Mouse (Mus musculus) kidney, adult 2 months (tissue): Measurements from ENCODE around the gene Slc44a5. TPM values are rescaled to one million over a fixed set of nuclear protein-coding genes. Genes with fewer than 3 reads are reported as not detected.

Experiments
- DNase-seq: peaks from one replicate; pipeline ENCODE4 v3.0.0; 2021
- H3K27ac ChIP-seq: fragments of 200-500 bp; 2 replicates; pipeline ENCODE4 v1.5.1; 2012; ENCODE audit warnings: low read depth, low read length, control low read depth, inconsistent platforms; ENCODE audit not compliant: insufficient read depth
- H3K27me3 ChIP-seq: fragments of 200-500 bp; replicated peaks from 2 replicates; pipeline ENCODE4 v1.6.1; 2012; ENCODE audit warnings: mild to moderate bottlenecking, moderate library complexity, low read length, inconsistent platforms; ENCODE audit not compliant: control insufficient read depth, insufficient read depth
- H3K36me3 ChIP-seq: fragments of 200-500 bp; 2 replicates; pipeline ENCODE4 v1.6.1; 2012; ENCODE audit warnings: mild to moderate bottlenecking, moderate library complexity, low read length, inconsistent platforms; ENCODE audit not compliant: control insufficient read depth, insufficient read depth
- H3K4me1 ChIP-seq: fragments of 200-500 bp; 2 replicates; pipeline ENCODE4 v1.6.1; 2011; ENCODE audit warnings: low read length; ENCODE audit not compliant: control insufficient read depth, insufficient read depth
- H3K4me3 ChIP-seq: fragments of 200-500 bp; 2 replicates; pipeline ENCODE4 v1.5.1; 2011; ENCODE audit warnings: mild to moderate bottlenecking, low read depth, low read length, control low read depth; ENCODE audit not compliant: insufficient read depth
- CTCF ChIP-seq: fragments of 200-500 bp; conservative IDR thresholded peaks from 2 replicates; pipeline ENCODE4 v1.5.1; 2011; ENCODE audit warnings: low read depth, mild to moderate bottlenecking, control low read depth, low read length, moderate library complexity, mixed read lengths; ENCODE audit not compliant: insufficient read depth, insufficient read length
- POLR2A ChIP-seq: fragments of 200-500 bp; IDR thresholded peaks from one replicate; pipeline ENCODE4 v1.6.1; 2011; ENCODE audit warnings: low read depth, low read length, control low read depth
- WGBS: fragments of 180-500 bp; shearing (Covaris S2); methylation state at CpG from one replicate; pipeline ENCODE4 v1.1.7; 2018; 5-methylcytosine and 5-hydroxymethylcytosine counted together
- polyA plus RNA-seq: library from polyadenylated mRNA; depleted of rRNA; stranded (reverse); fragments of >200 nt; gene quantifications from 2 replicates; pipeline ENCODE4 v1.2.3, GENCODE M21; 2012

Slc44a5 gene
- polyA plus RNA-seq, 1 experiment = 0.03 TPM

DNA sequence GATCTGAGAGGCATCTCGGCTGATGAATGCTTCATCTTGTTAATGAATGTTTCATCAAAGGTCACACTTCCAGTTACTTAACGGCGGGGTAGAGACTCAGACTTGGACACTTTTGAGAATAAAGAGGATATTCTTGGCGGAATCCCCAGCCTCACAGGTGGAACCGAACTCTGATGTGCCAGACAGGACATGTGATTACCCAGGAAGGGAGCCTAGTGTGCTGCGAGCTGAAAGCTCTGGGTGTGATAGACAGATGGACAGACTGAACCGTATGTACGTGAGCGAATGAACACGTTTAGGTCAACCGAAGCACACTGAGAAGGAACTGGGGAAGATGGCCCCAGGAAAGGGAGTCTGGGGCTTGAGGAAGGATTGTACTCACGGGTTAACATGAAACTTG lies 228.6 kb downstream of the Slc44a5 start:
- Histone ChIP-seq H3K27me3 (no peaks in the 10 kb centered on the region), H3K4me1 (no peaks in the 10 kb centered on the region), H3K36me3 (no peaks in the 10 kb centered on the region), H3K4me3 (no peak overlapping the region), H3K27ac (no peak overlapping the region)
- WGBS = 78% methylated on average over 12 of the region's 12 CpGs
- TF ChIP-seq POLR2A = no peak
- TF ChIP-seq CTCF = no peak
- no peak for DNase-seq

DNA sequence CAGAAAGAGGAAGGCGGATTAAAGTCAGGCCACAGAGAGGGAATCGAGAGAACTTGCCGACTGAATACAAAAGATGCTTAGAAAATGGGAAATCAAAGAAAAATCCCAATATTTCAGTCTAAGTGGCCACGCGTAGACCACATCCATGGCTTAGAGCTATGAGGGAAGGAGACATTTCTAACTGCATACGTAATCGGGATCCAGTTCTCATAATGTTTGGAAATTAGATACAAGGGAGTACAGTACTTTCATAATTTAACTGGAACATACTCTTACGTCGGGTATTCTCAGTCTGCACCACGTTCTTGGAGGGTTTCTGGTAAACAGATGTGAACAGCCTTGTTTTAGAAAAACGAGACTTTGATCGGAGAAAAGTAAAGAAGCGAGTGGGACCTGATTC lies 229.1 kb downstream of the Slc44a5 start:
- 90% methylated on average over 13 of the region's 13 CpGs for WGBS
- no peak for DNase-seq
- Histone ChIP-seq H3K4me3 (no peak overlapping the region), H3K27me3 (no peaks in the 10 kb centered on the region), H3K4me1 (no peaks in the 10 kb centered on the region), H3K27ac (no peak overlapping the region), H3K36me3 (no peaks in the 10 kb centered on the region)
- TF ChIP-seq CTCF (no peak), POLR2A (no peak)

DNA sequence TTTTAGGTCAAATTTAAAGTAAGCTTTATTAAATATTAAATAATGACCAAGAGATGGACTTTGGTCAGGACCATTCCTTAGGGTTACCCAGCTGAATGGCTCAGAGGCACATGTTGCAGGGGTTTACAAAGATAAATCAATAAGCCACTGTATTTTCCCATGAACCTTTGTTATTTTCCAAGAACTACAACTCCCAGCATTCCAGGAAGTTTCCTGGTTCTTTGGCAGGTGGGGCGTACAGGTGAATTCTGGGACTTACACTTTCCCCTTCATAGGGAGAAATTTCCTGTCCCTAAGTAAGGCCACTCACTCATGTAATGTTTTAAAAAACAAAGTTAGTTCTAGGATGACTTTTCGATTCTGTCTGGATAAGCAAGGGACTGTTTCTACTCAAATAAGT lies 235.2 kb downstream of the Slc44a5 start:
- Histone ChIP-seq H3K4me1 (no peaks in the 10 kb centered on the region), H3K4me3 (no peak overlapping the region), H3K27me3 (no peaks in the 10 kb centered on the region), H3K36me3 (no peaks in the 10 kb centered on the region), H3K27ac (no peak overlapping the region)
- TF ChIP-seq POLR2A = no peak
- TF ChIP-seq CTCF = no peak
- 88% methylated on average over 2 of the region's 2 CpGs for WGBS
- DNase-seq = no peak

- Histone ChIP-seq H3K4me1 (no peaks in the 10 kb centered on the region), H3K27ac (no peak overlapping the region), H3K4me3 (no peak overlapping the region), H3K27me3 (no peaks in the 10 kb centered on the region), H3K36me3 (no peaks in the 10 kb centered on the region)
- 54% methylated on average over 4 of the region's 4 CpGs for WGBS
- no peak for TF ChIP-seq CTCF
- no peak for TF ChIP-seq POLR2A
- no peak for DNase-seq
These were observed 236.0 kb downstream of the Slc44a5 start for GRCm38 (mm10) chr3:154209201-154209754.

GRCm38 (mm10) chr3:154209776-154210430 lies 236.7 kb downstream of the Slc44a5 start:
- 29% methylated on average over 4 of the region's 4 CpGs for WGBS
- H3K4me3 ChIP-seq = no peak overlapping the region
- H3K27ac ChIP-seq = no peak overlapping the region
- no peaks in the 10 kb centered on the region for H3K36me3 ChIP-seq
- no peaks in the 10 kb centered on the region for H3K27me3 ChIP-seq
- DNase-seq = no peak
- no peak for TF ChIP-seq POLR2A
- no peak for TF ChIP-seq CTCF
- no peaks in the 10 kb centered on the region for H3K4me1 ChIP-seq

DNA sequence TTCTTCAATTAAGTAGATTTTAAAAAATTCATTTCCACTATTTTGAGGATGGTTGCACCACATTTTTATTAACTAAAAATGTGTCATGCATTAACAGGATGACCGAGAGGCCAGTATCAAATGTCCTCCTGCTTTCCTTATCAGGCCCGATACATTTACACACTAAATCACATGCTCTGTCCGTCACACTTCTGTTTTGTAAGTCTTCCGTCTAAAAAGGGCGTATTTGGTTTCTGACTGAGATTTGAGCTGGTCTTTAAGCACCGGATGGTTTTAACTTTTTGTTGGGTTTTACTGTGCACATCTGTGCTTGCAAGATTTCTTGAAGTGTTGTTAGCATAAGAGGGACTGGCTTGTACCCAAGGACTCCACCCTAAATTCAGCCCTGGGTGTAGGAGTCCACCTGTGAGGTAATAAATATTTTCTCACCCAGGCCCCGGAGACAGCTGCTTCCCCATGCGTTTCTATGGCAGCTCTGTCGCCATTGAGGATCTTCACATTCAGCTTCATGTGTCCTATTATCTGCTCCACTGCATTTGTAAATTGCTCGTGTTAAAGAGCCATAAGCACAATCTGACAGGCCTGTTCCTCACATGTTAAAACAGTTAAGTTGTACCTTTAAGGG lies 237.3 kb downstream of the Slc44a5 start:
- Histone ChIP-seq H3K27me3 (no peaks in the 10 kb centered on the region), H3K4me3 (no peak overlapping the region), H3K27ac (no peak overlapping the region), H3K4me1 (no peaks in the 10 kb centered on the region), H3K36me3 (no peaks in the 10 kb centered on the region)
- 40% methylated on average over 10 of the region's 10 CpGs for WGBS
- no peak for TF ChIP-seq CTCF
- TF ChIP-seq POLR2A = no peak
- no peak for DNase-seq

GRCm38 (mm10) chr3:154212551-154212950 lies 239.3 kb downstream of the Slc44a5 start:
- no peak for DNase-seq
- TF ChIP-seq POLR2A = no peak
- TF ChIP-seq CTCF = no peak
- Histone ChIP-seq H3K27ac (no peak overlapping the region), H3K27me3 (no peaks in the 10 kb centered on the region), H3K36me3 (no peaks in the 10 kb centered on the region), H3K4me3 (no peak overlapping the region), H3K4me1 (no peaks in the 10 kb centered on the region)
- 96% methylated on average over 2 of the region's 2 CpGs for WGBS
